Mouse (Mus musculus) gastrocnemius, postnatal 25 days (tissue): ENCODE measurements around the gene Cdhr5. TPM values are rescaled to one million over a fixed set of nuclear protein-coding genes. Genes with fewer than 3 reads are reported as not detected.
"Not testable (repeated sequence)": the region's sequence is repeated elsewhere in the genome, so short reads cannot be mapped to it uniquely, and the experiment has no call there.

Experiments
- DNase-seq: peaks from one replicate; pipeline ENCODE4 v3.0.0; 2022
- total RNA-seq, 2 experiments: library from RNA; stranded (reverse); gene quantifications; 1 replicate in 1 of 2; 2 replicates in 1 of 2; pipeline ENCODE4 v1.2.3; 2021

Cdhr5 gene
- total RNA-seq, 2 experiments from 2014 or later = 0.16 to 0.28 TPM

GRCm38 (mm10) chr7:141277701-141278678 is 1.4 kb upstream of the Cdhr5 start:
- no peak for DNase-seq

GRCm38 (mm10) chr7:141275356-141275755 is 1.2 kb downstream of the Cdhr5 start:
- no peak for DNase-seq

GRCm38 (mm10) chr7:141270631-141271030 is 6.0 kb downstream of the Cdhr5 start:
- no peak for DNase-seq

GRCm38 (mm10) chr7:141269273-141269545 is 7.4 kb downstream of the Cdhr5 start:
- no peak for DNase-seq

- no peak for DNase-seq
Observed at GRCm38 (mm10) chr7:141268466-141269272, 7.9 kb downstream of the Cdhr5 start.

- DNase-seq = peak; percentile 52
Observed at GRCm38 (mm10) chr7:141265739-141266561, 10.6 kb downstream of the Cdhr5 start, which contains the start of gene Irf7. Gene Irf7 (minus strand): TSS chr7:141266481.

GRCm38 (mm10) chr7:141265411-141265738 is 11.2 kb downstream of the Cdhr5 start:
- DNase-seq = no peak

- DNase-seq = no peak
Observed at GRCm38 (mm10) chr7:141264761-141265410, 11.7 kb downstream of the Cdhr5 start.

GRCm38 (mm10) chr7:141264041-141264700 is 12.4 kb downstream of the Cdhr5 start:
- DNase-seq = no peak

- no peak for DNase-seq
Observed at GRCm38 (mm10) chr7:141263640-141264039, 12.9 kb downstream of the Cdhr5 start.

GRCm38 (mm10) chr7:141261480-141261879 is 15.1 kb downstream of the Cdhr5 start:
- no peak for DNase-seq

- no peak for DNase-seq
Observed at GRCm38 (mm10) chr7:141256159-141256558, 20.4 kb downstream of the Cdhr5 start.

- not testable (repeated sequence) for DNase-seq
Observed at GRCm38 (mm10) chr7:141250486-141250885, 26.1 kb downstream of the Cdhr5 start.

- DNase-seq = no peak
Observed at GRCm38 (mm10) chr7:141231551-141231950, 45.0 kb downstream of the Cdhr5 start.

GRCm38 (mm10) chr7:141231111-141231510 is 45.5 kb downstream of the Cdhr5 start:
- DNase-seq = no peak

- no peak for DNase-seq
Observed at GRCm38 (mm10) chr7:141230570-141230969, 46.0 kb downstream of the Cdhr5 start.

- no peak for DNase-seq
Observed at GRCm38 (mm10) chr7:141229702-141230101, 46.9 kb downstream of the Cdhr5 start.

GRCm38 (mm10) chr7:141228279-141229067 is 48.1 kb downstream of the Cdhr5 start, which contains the start of gene Phrf1:
Gene Phrf1 (plus strand): TSS chr7:141228784.
- DNase-seq = peak; percentile 86

GRCm38 (mm10) chr7:141227796-141228195 is 48.8 kb downstream of the Cdhr5 start:
- DNase-seq = no peak

GRCm38 (mm10) chr7:141226535-141226934 is 50.1 kb downstream of the Cdhr5 start:
- DNase-seq = no peak
